Mouse (Mus musculus) brain, adult 2 months (tissue): ENCODE measurements around the gene Helz2.
"Not testable (repeated sequence)": the region's sequence is repeated elsewhere in the genome, so short reads cannot be mapped to it uniquely, and the experiment has no call there.

Experiments
- DNase-seq: peaks from one replicate; pipeline ENCODE4 v3.0.0; 2011; ENCODE audit warnings: low read depth, low spot score

Helz2 gene

GRCm38 (mm10) chr2:181196628-181197300 is 45.1 kb downstream of the Helz2 start:
- DNase-seq = no peak

- DNase-seq = no peak
These were observed 48.8 kb downstream of the Helz2 start for GRCm38 (mm10) chr2:181193044-181193443.

- DNase-seq = no peak
These were observed 49.9 kb downstream of the Helz2 start for GRCm38 (mm10) chr2:181191936-181192335.

GRCm38 (mm10) chr2:181191385-181191784 is 50.4 kb downstream of the Helz2 start:
- not testable (repeated sequence) for DNase-seq

- DNase-seq = peak; percentile 27
These were observed 52.5 kb downstream of the Helz2 start for GRCm38 (mm10) chr2:181189321-181189720.

GRCm38 (mm10) chr2:181188681-181189080 is 53.1 kb downstream of the Helz2 start:
- DNase-seq = no peak

GRCm38 (mm10) chr2:181187121-181188000 is 54.5 kb downstream of the Helz2 start, which contains the start of gene Ppdpf:
Gene Ppdpf (plus strand): TSS chr2:181187247.
- peak; percentile 96 for DNase-seq

GRCm38 (mm10) chr2:181186635-181187034 is 55.2 kb downstream of the Helz2 start:
- peak; percentile 97 for DNase-seq

GRCm38 (mm10) chr2:181180898-181181297 is 60.9 kb downstream of the Helz2 start:
- DNase-seq = peak; percentile 69

GRCm38 (mm10) chr2:181178471-181178870 is 63.4 kb downstream of the Helz2 start:
- DNase-seq = no peak

- no peak for DNase-seq
These were observed 63.8 kb downstream of the Helz2 start for GRCm38 (mm10) chr2:181178015-181178414.
